Mouse (Mus musculus): ENCODE measurements around the gene Ubash3b. TPM values are rescaled to one million over a fixed set of nuclear protein-coding genes. Genes with fewer than 3 reads are reported as not detected.

Gene Ubash3b
- polyA plus RNA-seq, 1 experiment from 2014 or later: 7.8 TPM

GRCm38 (mm10) chr9:41157872-41158567 is 3.5 kb downstream of the Ubash3b start:
- WGBS: 15% methylated on average over 15 of the region's 15 CpGs
- Histone ChIP-seq H3K27ac (peak overlapping the region; percentile 89), H3K27me3 (ENCODE audit: low read depth, poor library complexity, severe bottlenecking) (peaks cover 35% of the 10 kb centered on the region), H3K9me3 (replicated peaks) (no peaks in the 10 kb centered on the region), H3K4me3 (peak overlapping the region; percentile 90), H3K36me3 (no peaks in the 10 kb centered on the region), H3K4me1 (peaks cover 37% of the 10 kb centered on the region)
- DNase-seq (ENCODE audit: low spot score): no peak

GRCm38 (mm10) chr9:41157020-41157871 is 4.3 kb downstream of the Ubash3b start:
- Histone ChIP-seq H3K27ac (peak overlapping the region; percentile 89), H3K27me3 (ENCODE audit: low read depth, poor library complexity, severe bottlenecking) (peaks cover 35% of the 10 kb centered on the region)
- under 1% methylated on average over 74 of the region's 82 CpGs for WGBS

GRCm38 (mm10) chr9:41156720-41157019 is 4.8 kb downstream of the Ubash3b start:
- Histone ChIP-seq H3K27me3 (ENCODE audit: low read depth, poor library complexity, severe bottlenecking) (peaks cover 35% of the 10 kb centered on the region), H3K9me3 (replicated peaks) (no peaks in the 10 kb centered on the region), H3K27ac (peak overlapping the region; percentile 89), H3K4me3 (peak overlapping the region; percentile 90), H3K36me3 (no peaks in the 10 kb centered on the region), H3K4me1 (peaks cover 42% of the 10 kb centered on the region)
- WGBS: under 1% methylated on average over 20 of the region's 20 CpGs
- DNase-seq (ENCODE audit: low spot score): no peak

More at GRCm38 (mm10) chr9:41157020-41157871, 4.3 kb downstream of the Ubash3b start:
- Histone ChIP-seq H3K9me3 (replicated peaks) (no peaks in the 10 kb centered on the region), H3K4me3 (peak overlapping the region; percentile 90), H3K36me3 (no peaks in the 10 kb centered on the region), H3K4me1 (peaks cover 42% of the 10 kb centered on the region)
- DNase-seq (ENCODE audit: low spot score): peak; percentile 83

GRCm38 (mm10) chr9:41156006-41156719 is 5.3 kb downstream of the Ubash3b start:
- Histone ChIP-seq H3K36me3 (no peaks in the 10 kb centered on the region), H3K27me3 (ENCODE audit: low read depth, poor library complexity, severe bottlenecking) (peaks cover 39% of the 10 kb centered on the region), H3K4me3 (peak overlapping the region; percentile 90), H3K4me1 (peaks cover 42% of the 10 kb centered on the region), H3K27ac (peak overlapping the region; percentile 89; the same call in 1 of the 2 replicates), H3K9me3 (replicated peaks) (no peaks in the 10 kb centered on the region)
- 17% methylated on average over 20 of the region's 20 CpGs for WGBS
- no peak for DNase-seq (ENCODE audit: low spot score)

GRCm38 (mm10) chr9:41153979-41154378 is 7.5 kb downstream of the Ubash3b start:
- Histone ChIP-seq H3K9me3 (replicated peaks) (no peaks in the 10 kb centered on the region), H3K36me3 (no peaks in the 10 kb centered on the region), H3K27me3 (ENCODE audit: low read depth, poor library complexity, severe bottlenecking) (peaks cover 34% of the 10 kb centered on the region), H3K4me1 (peaks cover 51% of the 10 kb centered on the region), H3K4me3 (no peak overlapping the region), H3K27ac (no peak overlapping the region)
- 83% methylated on average over 1 of the region's 1 CpGs for WGBS
- no peak for DNase-seq (ENCODE audit: low spot score)

GRCm38 (mm10) chr9:41153050-41153449 is 8.4 kb downstream of the Ubash3b start:
- Histone ChIP-seq H3K4me1 (peaks cover 50% of the 10 kb centered on the region), H3K27me3 (ENCODE audit: low read depth, poor library complexity, severe bottlenecking) (peaks cover 28% of the 10 kb centered on the region), H3K4me3 (no peak overlapping the region), H3K27ac (no peak overlapping the region), H3K36me3 (no peaks in the 10 kb centered on the region), H3K9me3 (replicated peaks) (no peaks in the 10 kb centered on the region)
- WGBS: 54% methylated on average over 5 of the region's 5 CpGs
- no peak for DNase-seq (ENCODE audit: low spot score)

GRCm38 (mm10) chr9:41151491-41151890 is 10.0 kb downstream of the Ubash3b start:
- 85% methylated on average over 4 of the region's 4 CpGs for WGBS
- H3K4me1 ChIP-seq: peaks cover 50% of the 10 kb centered on the region

GRCm38 (mm10) chr9:41149896-41150295 is 11.6 kb downstream of the Ubash3b start:
- 65% methylated on average over 2 of the region's 2 CpGs for WGBS
- peaks cover 41% of the 10 kb centered on the region for H3K4me1 ChIP-seq
- no peaks in the 10 kb centered on the region for H3K36me3 ChIP-seq
- no peak for DNase-seq (ENCODE audit: low spot score)
- H3K27ac ChIP-seq: no peak overlapping the region
- H3K4me3 ChIP-seq: no peak overlapping the region
- H3K9me3 ChIP-seq (replicated peaks): no peaks in the 10 kb centered on the region
- H3K27me3 ChIP-seq (ENCODE audit: low read depth, poor library complexity, severe bottlenecking): 0 out of 2 replicates have a peak, but pooled peaks cover 10% of the 10 kb centered on the region

More at GRCm38 (mm10) chr9:41151491-41151890, 10.0 kb downstream of the Ubash3b start:
- Histone ChIP-seq H3K27me3 (ENCODE audit: low read depth, poor library complexity, severe bottlenecking) (peaks cover 25% of the 10 kb centered on the region), H3K9me3 (replicated peaks) (no peaks in the 10 kb centered on the region), H3K36me3 (no peaks in the 10 kb centered on the region), H3K27ac (no peak overlapping the region), H3K4me3 (no peak overlapping the region)
- no peak for DNase-seq (ENCODE audit: low spot score)

GRCm38 (mm10) chr9:41149079-41149676 is 12.3 kb downstream of the Ubash3b start:
- no peak for DNase-seq (ENCODE audit: low spot score)
- WGBS: 67% methylated on average over 6 of the region's 6 CpGs
- no peak overlapping the region for H3K27ac ChIP-seq
- H3K4me3 ChIP-seq: no peak overlapping the region
- H3K27me3 ChIP-seq (ENCODE audit: low read depth, poor library complexity, severe bottlenecking): 0 out of 2 replicates have a peak, but pooled peaks cover 10% of the 10 kb centered on the region
- H3K9me3 ChIP-seq (replicated peaks): no peaks in the 10 kb centered on the region
- no peaks in the 10 kb centered on the region for H3K36me3 ChIP-seq
- H3K4me1 ChIP-seq: peaks cover 39% of the 10 kb centered on the region

- H3K27me3 ChIP-seq (ENCODE audit: low read depth, poor library complexity, severe bottlenecking): 0 out of 2 replicates have a peak, but pooled peaks cover 10% of the 10 kb centered on the region
- H3K36me3 ChIP-seq: no peaks in the 10 kb centered on the region
- no peak overlapping the region for H3K4me3 ChIP-seq
- H3K9me3 ChIP-seq (replicated peaks): no peaks in the 10 kb centered on the region
- no peak overlapping the region for H3K27ac ChIP-seq
- H3K4me1 ChIP-seq: peaks cover 35% of the 10 kb centered on the region
- WGBS: 85% methylated on average over 7 of the region's 7 CpGs
- DNase-seq (ENCODE audit: low spot score): no peak
Observed at GRCm38 (mm10) chr9:41148600-41148999, 12.9 kb downstream of the Ubash3b start.

- H3K4me1 ChIP-seq: peaks cover 24% of the 10 kb centered on the region
- H3K9me3 ChIP-seq (replicated peaks): no peaks in the 10 kb centered on the region
- no peak overlapping the region for H3K27ac ChIP-seq
- DNase-seq (ENCODE audit: low spot score): no peak
- no peak overlapping the region for H3K4me3 ChIP-seq
- WGBS: 51% methylated on average over 13 of the region's 13 CpGs
- 0 out of 2 replicates have a peak, but pooled peaks cover 10% of the 10 kb centered on the region for H3K27me3 ChIP-seq (ENCODE audit: low read depth, poor library complexity, severe bottlenecking)
- H3K36me3 ChIP-seq: no peaks in the 10 kb centered on the region
Observed at GRCm38 (mm10) chr9:41147203-41147842, 14.2 kb downstream of the Ubash3b start.

- Histone ChIP-seq H3K27me3 (ENCODE audit: low read depth, poor library complexity, severe bottlenecking) (0 out of 2 replicates have a peak, but pooled peaks cover 6% of the 10 kb centered on the region), H3K4me1 (peaks cover 15% of the 10 kb centered on the region), H3K4me3 (no peak overlapping the region), H3K9me3 (replicated peaks) (no peaks in the 10 kb centered on the region), H3K36me3 (no peaks in the 10 kb centered on the region), H3K27ac (no peak overlapping the region)
- 70% methylated on average over 15 of the region's 15 CpGs for WGBS
- DNase-seq (ENCODE audit: low spot score): no peak
Observed at GRCm38 (mm10) chr9:41143825-41144224, 17.7 kb downstream of the Ubash3b start.
